Mouse (Mus musculus) CH12.LX (cell line): Measurements from ENCODE around the gene Man2a1.

Experiments
- E2F4 ChIP-seq: IDR thresholded peaks from 2 replicates; pipeline ENCODE4 v1.6.1; 2011; ENCODE audit warnings: low read depth, low read length, improper control_type of control experiment; ENCODE audit not compliant: insufficient replicate concordance
- TBP ChIP-seq: conservative IDR thresholded peaks from 2 replicates; pipeline ENCODE4 v1.6.1; 2011; ENCODE audit warnings: low read depth, low read length, improper control_type of control experiment
- USF2 ChIP-seq: conservative IDR thresholded peaks from 2 replicates; pipeline ENCODE4 v1.6.1; 2011; ENCODE audit warnings: low read depth, low read length, improper control_type of control experiment

DNA sequence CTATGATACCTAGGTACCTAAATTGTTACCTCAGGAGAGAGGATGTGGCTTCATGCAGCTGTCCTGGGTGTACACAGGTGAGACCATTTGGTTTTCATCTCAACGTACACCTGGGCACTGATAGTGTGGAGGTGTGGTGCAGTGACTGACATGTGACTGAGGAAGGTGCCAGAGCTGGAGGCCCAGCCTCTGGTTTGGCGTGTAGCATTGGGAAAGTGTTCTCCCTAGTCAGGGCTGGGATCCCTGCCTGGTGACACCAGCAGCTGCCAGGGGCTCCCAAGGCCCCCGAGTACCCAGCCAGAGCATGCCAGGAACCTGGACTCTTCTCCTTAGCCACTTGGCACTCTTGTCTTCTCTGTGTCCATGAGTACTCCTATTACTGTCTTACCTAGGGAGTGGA is 14.3 kb downstream of the Man2a1 start:
- TF ChIP-seq TBP, result no peak
- no peak for TF ChIP-seq E2F4
- TF ChIP-seq USF2, result no peak
